Mouse (Mus musculus): ENCODE data around the gene 2510009E07Rik. TPM values are rescaled to one million over a fixed set of nuclear protein-coding genes. Genes with fewer than 3 reads are reported as not detected.

The 2510009E07Rik gene
- 14.6 and 15.5 TPM in 2 replicates for polyA plus RNA-seq (2012; rRNA removed)

DNA sequence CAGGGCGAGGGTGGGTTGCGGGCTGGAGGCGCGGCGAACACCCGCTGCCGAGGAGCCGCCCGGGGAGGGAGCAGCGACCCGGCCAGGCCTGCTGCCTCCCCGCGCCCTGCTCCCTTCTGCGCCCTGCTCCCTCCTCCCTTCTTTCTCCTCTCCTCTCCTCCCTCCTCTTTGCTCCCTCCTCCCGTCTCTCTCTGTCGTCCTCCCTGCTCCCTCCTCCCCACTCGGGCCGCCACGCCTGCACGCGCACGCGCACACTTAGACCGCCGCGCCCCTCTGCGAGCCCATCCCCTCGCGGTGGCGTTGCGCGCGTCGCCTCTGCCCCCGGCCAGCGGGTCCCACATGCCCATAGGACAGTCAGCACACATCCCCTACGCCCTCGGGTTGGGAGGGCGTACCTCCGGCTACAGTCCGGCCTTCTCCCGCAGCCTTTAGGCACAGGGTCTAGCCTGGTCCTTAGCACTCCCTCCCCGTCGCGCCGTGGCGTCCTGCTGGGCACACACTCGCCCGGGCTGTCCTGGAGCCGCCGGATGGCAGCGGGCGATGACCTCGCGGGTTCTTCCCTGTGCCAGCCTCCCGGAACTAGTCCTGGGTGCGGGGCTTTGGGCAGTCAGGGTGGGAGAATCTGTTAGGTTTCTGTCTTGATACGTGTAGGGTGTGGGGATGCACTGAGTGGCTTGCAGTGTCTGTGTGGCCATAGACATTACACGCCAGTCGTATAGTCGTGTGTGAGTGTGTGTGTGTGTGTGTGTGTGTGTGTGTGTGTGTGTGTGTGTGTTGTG lies at the start of gene 2510009E07Rik:
Gene 2510009E07Rik, minus strand, starts transcription at position 203 of the 779 bp plus-strand sequence.

Other genes starting within 250 kb of the 2510009E07Rik start
- gene Ehhadh, start 93.1 kb upstream of the 2510009E07Rik start, polyA plus RNA-seq (2012; rRNA removed) = 9.2 and 10.4 TPM in 2 replicates
- 4.3 and 5.4 TPM in 2 replicates for gene Map3k13, start 99.7 kb upstream of the 2510009E07Rik start, polyA plus RNA-seq (2012; rRNA removed)

All from colon, adult 2 months (tissue).